In the genomic region with DNA sequence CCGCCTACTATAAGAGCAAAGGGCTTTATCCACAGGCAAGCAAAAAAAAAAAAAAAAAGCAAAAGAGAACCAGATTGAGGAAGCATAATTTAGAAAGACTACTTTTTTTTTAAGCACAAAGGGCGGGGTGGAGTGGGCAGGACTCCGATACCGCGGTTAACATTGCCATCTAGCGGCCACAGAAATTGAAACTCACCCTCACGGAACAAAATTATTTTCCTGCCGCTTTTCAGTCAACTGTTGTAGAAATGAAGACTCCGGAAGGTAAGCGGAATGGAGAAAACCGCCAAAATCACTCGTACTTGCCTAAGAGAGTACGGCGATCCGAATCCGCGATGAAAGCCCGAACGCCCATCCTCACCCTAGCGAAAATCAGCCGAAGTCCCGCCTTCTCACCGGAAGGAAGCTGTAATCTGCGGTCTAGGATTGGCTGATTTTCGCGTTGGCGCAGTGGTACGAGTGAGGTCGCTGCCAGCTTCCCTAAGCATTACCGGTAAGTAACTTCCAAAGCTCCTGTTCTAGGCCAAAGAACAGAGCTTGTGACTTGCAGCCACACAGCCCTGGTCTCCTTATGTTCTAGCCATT, we compare ENCODE assay signal across 7 mouse cellular contexts. TPM values are rescaled to one million over a fixed set of nuclear protein-coding genes. Genes with fewer than 3 reads are reported as not detected.
A peak's percentile ranks its signal among the peaks of the same experiment; 100 is the strongest.
DNase-seq lines count a peak whose midpoint lies in the region; ATAC-seq lines count a peak whose summit lies in the region.

A gene (minus strand): TSS at position 389 of the 585 bp plus-strand sequence.

- peak; percentile 86 for DNase-seq in adrenal gland, postnatal 10 days
- DNase-seq in embryonic facial prominence, embryonic 10.5 days (ENCODE audit: low spot score) = peak; percentile 84
- peak; percentile 95 for DNase-seq in kidney, adult 11 months
- peak; percentile 79 for DNase-seq in limb, embryonic 10.5 days (ENCODE audit: low spot score)
- DNase-seq in spleen, adult 12 weeks (ENCODE audit: low spot score) = peak; percentile 75

- H3K9ac ChIP-seq in midbrain, embryonic 13.5 days (replicated peaks) = peak within 1 kb of the TSS; percentile 46; the same call in 1 of the 2 replicates

- peak within 1 kb of the TSS; percentile 51 for H3K4me2 ChIP-seq in midbrain, embryonic 13.5 days (replicated peaks)

- peak within 1 kb of the TSS; percentile 82 for H3K27ac ChIP-seq in embryonic facial prominence, embryonic 10.5 days (replicated peaks)
- H3K27ac ChIP-seq in limb, embryonic 10.5 days = peak within 1 kb of the TSS; percentile 84
- peak within 1 kb of the TSS; percentile 73 for H3K27ac ChIP-seq in midbrain, embryonic 13.5 days

- no peaks in the 10 kb centered on the region for H3K36me3 ChIP-seq in embryonic facial prominence, embryonic 10.5 days (replicated peaks)
- no peaks in the 10 kb centered on the region for H3K36me3 ChIP-seq in limb, embryonic 10.5 days
- H3K36me3 ChIP-seq in midbrain, embryonic 13.5 days = no peaks in the 10 kb centered on the region

- ATAC-seq in granulocyte monocyte progenitor cell, adult 5-6 weeks (replicated peaks; ENCODE audit: poor library complexity, severe bottlenecking) = peak; percentile 98
- ATAC-seq in midbrain, embryonic 13.5 days = peak; percentile 93

- 3% methylated on average over 30 of the region's 30 CpGs for WGBS in embryonic facial prominence, embryonic 10.5 days
- WGBS in limb, embryonic 10.5 days = 3% methylated on average over 30 of the region's 30 CpGs
- 2% methylated on average over 30 of the region's 30 CpGs for WGBS in midbrain, embryonic 13.5 days

- peak within 1 kb of the TSS; percentile 56 for H3K4me3 ChIP-seq in embryonic facial prominence, embryonic 10.5 days
- H3K4me3 ChIP-seq in limb, embryonic 10.5 days = peak within 1 kb of the TSS; percentile 56
- H3K4me3 ChIP-seq in midbrain, embryonic 13.5 days (replicated peaks) = peak within 1 kb of the TSS; percentile 40

- H3K27me3 ChIP-seq in embryonic facial prominence, embryonic 10.5 days (replicated peaks; ENCODE audit: low read depth, poor library complexity, severe bottlenecking) = no peaks in the 10 kb centered on the region
- no peaks in the 10 kb centered on the region for H3K27me3 ChIP-seq in limb, embryonic 10.5 days (ENCODE audit: low read depth, poor library complexity, severe bottlenecking)
- no peaks in the 10 kb centered on the region for H3K27me3 ChIP-seq in midbrain, embryonic 13.5 days

- no peaks in the 10 kb centered on the region for H3K4me1 ChIP-seq in embryonic facial prominence, embryonic 10.5 days
- H3K4me1 ChIP-seq in limb, embryonic 10.5 days = no peaks in the 10 kb centered on the region
- peaks cover 6% of the 10 kb centered on the region; the same call in 1 of the 2 replicates for H3K4me1 ChIP-seq in midbrain, embryonic 13.5 days (replicated peaks)

- no peaks in the 10 kb centered on the region for H3K9me3 ChIP-seq in embryonic facial prominence, embryonic 10.5 days
- H3K9me3 ChIP-seq in limb, embryonic 10.5 days (replicated peaks) = no peaks in the 10 kb centered on the region
- no peaks in the 10 kb centered on the region for H3K9me3 ChIP-seq in midbrain, embryonic 13.5 days

RNA-seq across cellular contexts. Expression of the gene that starts here (rescaled TPM):
- total RNA-seq in adrenal gland, postnatal 10 days (2021) = 10 to 100 TPM; 18.8 to 23.7 TPM
- polyA plus RNA-seq in embryonic facial prominence, embryonic 10.5 days (2016; fragmentation: Nextera tagmentation; extraction: Ambion mirVana) = 44.1 and 46.3 TPM in 2 replicates
- total RNA-seq in granulocyte monocyte progenitor cell, adult 5-6 weeks (2014; fragmentation: Nextera tagmentation) = 15.3 and 16.2 TPM in 2 replicates
- 24.3 and 27.2 TPM in 2 replicates for total RNA-seq in granulocyte monocyte progenitor cell, adult 5-6 weeks (2017)
- polyA plus RNA-seq in limb, embryonic 10.5 days (2016; fragmentation: Nextera tagmentation; extraction: Ambion mirVana) = 41.4 and 45.7 TPM in 2 replicates
- polyA plus RNA-seq in midbrain, embryonic 13.5 days (2015; fragmentation: Nextera tagmentation; extraction: Ambion mirVana) = 65.0 and 69.3 TPM in 2 replicates

Comparison
In these comparisons a context has a peak if more than half of its experiments do, and no peak if none do; other contexts are left out.
1. Peak in every context shown above with its lines: DNase-seq, ATAC-seq, H3K4me3 ChIP-seq and H3K27ac ChIP-seq.